Mouse (Mus musculus): ENCODE measurements around the gene Astn1.

DNA sequence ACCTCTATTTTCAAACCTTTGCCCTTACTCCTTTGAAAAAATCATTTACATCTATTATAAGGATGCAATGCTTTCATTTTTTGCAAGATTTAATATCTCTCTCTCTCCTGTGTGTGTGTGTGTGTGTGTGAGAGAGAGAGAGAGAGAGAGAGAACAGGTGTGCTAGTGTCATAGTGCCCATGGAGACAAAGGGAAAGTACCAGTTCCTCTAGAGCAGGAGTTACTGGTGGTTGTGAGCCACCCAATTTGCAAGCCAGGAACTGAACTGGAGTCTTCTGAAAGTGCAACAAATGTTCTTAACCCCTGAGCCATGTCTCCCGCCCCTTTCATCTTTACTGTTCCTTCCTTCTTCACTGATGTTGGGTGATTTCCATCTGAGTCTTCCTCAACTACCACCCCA, 253.1 kb downstream of the Astn1 start:
- no peak for TF ChIP-seq CTCF (IDR thresholded peaks at IDR 0.05; ENCODE audit: low read depth)
- TF ChIP-seq EP300 (IDR thresholded peaks at IDR 0.05; ENCODE audit: low read depth) = no peak
